Mouse (Mus musculus) left cerebral cortex, adult 18-20 months (tissue): Measurements from ENCODE around the gene Tent5c. TPM values are rescaled to one million over a fixed set of nuclear protein-coding genes. Genes with fewer than 3 reads are reported as not detected.
"Not testable (repeated sequence)": the region's sequence is repeated elsewhere in the genome, so short reads cannot be mapped to it uniquely, and the experiment has no call there.

Source experiments
- DNase-seq, 2 experiments: peaks; one replicate each; pipeline ENCODE4 v3.0.0; 2021 to 2022; ENCODE audit warnings: low spot score in 2 of 2, mixed read lengths in 1 of 2
- total RNA-seq, 2 experiments: library from RNA; stranded (reverse); gene quantifications; 2 replicates each; pipeline ENCODE4 v1.2.3; 2021

Tent5c gene
- total RNA-seq, 2 experiments from 2014 or later, result 2.3 to 3.2 TPM

DNA sequence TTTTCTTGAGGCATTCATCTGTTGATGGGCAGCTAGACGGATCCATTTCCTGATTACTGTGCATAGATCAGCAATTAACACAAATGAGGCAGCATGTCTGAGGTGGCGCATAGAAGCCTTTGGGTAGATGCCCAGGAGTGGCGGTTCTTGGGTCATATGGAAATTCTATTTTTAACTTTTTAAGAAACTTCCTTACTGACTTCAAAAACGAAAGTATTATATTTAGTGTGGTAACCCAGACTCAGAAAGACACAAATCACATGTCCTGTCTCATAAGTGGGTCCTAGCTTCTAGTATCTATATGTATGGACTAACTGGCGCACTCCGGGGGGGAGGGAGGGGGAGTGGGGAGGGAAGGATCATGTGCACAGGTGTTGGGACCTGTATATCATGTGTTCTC, 46.6 kb downstream of the Tent5c start:
- DNase-seq, result no peak

DNA sequence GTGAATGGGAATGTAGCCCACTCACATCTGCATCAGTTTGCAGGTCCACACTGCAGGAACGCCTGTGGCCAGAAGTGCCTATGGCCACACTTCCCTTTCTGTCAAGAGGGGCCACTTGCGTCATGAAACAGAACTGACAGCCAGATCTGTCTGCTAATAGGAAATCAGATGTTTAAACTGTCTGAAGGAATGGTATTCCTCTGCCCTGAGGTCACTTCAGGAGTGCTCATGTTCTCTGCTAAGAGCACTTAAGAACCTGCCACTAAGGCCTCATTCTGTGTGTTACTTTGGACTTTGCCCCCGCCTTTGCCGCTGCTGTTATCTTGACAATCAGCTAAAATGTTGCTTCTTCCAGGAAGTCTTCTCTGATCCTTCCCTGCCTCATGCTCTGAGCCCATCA, 48.4 kb downstream of the Tent5c start:
- DNase-seq, result no peak

DNA sequence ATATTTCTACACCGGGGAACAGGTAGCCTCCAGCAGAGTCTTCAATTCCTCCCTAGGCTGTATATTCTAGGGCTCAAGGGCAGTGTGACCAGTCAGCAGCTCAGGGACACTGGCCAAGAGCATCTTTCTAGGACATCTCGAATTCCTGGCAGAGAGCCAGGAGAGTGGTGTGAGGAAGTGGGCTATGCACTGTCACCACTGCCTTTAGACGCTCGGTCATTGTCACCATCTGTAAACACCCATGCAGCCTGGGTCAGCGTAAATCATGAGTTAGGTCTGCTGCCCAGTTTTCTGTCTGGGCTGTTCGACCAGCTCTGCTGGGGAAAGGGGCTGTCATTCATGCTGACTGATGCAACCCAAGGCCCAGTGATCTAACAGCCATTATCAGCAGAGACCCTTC, 49.1 kb downstream of the Tent5c start:
- DNase-seq, result no peak

DNA sequence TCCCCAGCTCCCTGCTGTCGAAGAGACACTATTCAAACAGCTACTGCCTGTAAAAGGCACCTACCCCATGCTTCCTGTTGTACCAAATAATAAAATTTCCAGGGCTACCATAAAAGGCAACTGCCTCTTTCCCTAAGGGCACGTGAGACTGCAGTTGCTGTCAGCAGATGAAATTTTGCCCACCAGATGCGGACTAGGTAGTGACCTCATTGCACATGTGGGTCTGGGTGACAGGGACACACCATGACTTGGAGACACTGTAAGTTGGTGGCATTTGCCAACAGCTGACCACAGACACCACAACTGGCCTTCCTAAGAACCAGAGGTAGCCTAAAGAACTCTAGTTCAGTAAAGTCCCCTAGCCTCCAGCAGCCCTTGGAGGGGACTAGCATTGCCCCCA, 50.0 kb downstream of the Tent5c start:
- no peak for DNase-seq

DNA sequence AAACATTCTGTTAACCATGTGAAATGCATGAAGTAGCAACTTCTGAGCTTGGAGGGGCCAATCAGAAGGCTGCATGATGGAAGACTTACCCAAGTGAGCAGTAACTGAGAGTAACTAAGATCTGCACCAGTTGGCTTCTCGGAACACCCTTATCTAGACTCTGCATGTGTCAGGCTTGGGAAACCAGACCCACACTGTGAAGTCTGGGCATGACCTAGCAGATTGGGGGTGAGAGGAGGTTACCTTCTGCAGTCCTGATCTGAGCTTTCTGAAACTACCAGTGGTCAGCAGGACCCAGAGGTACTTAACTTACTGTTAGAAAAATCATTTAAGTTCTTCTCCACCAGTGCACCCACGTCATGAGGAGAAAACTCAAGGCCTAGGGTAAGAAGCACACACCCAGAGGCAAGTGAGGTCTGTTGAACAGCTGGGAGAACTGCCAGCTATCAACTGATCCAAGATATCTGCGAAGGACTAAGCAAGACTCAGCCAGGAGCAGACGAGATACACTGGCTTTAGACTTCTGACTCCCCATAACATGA, 50.6 kb downstream of the Tent5c start:
- no peak for DNase-seq

DNA sequence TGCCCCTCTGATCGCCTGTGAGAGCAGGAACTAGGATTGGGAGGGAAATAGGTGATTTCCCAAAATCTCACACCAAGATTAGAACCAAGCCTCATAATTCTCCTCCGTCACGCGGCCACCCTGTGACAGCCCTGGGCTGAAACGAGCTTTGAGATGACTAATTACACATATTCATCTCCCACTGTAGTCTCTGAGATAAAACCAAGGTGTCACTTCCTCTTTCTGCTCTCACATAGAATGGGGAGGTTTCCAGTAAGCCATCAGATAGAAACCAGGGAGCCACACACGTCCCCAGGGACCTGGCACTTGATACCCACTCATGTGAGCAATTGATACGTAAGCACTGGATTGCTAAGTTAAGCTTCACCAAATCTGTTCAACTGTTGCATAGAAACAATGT, 52.4 kb downstream of the Tent5c start:
- DNase-seq, result no peak

DNA sequence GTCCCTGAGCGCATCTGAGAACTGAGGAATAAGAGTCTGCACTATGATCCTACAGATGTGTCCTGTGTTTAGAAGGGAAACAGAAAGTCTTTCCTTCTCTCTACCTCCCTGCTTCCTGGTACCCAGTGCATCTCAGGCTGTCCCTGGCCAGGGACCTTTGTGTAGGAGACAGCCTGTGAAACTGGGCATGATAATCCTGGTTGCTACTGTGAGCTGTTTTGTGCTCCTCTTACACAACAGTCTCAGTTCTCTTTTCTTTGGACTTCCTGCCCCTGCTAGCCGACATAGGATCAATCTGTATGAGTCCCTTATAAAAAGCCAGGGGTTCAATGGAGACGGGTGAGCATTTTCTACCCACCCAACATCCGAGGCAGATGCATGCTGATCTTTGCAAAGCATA, 57.4 kb downstream of the Tent5c start:
- DNase-seq, result no peak

DNA sequence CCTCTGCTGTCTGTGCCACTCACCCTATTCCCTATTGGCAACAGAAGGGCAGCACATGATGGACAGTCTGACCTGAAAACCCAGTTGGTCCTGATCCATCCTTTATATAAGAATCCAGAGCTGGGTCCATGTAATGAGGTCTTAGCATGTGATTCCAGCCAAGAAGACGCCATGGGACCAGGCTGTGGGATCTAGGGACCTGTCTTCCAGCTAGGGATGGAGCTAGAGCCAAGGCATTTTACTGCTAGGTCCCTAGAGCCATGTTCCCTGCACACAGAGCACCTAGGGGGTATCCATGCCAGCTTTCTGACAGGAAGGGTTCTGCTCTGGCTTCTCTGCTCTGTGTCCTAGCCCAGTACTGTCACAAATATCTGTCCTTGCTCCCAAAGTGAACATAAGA, 58.4 kb downstream of the Tent5c start:
- DNase-seq, result no peak

DNA sequence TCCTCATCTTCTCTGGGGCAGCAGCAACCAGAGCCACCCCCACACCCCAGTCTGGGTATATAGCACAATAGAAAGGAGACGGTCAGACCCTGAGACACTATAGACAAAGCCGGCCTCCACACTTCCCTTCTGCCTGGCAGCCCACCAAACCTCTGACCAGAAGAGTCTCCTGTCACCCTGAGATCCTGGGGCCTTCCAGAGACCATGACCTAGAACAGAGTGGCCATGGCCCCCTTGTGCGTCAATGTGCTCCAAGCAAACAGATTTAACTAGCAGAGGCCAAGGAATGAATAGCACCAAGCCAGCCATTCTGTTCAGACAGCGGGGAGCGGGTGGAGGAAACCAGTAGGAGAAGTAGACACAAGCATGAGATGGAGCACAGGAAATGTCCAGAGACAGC, 59.0 kb downstream of the Tent5c start:
- no peak for DNase-seq

DNA sequence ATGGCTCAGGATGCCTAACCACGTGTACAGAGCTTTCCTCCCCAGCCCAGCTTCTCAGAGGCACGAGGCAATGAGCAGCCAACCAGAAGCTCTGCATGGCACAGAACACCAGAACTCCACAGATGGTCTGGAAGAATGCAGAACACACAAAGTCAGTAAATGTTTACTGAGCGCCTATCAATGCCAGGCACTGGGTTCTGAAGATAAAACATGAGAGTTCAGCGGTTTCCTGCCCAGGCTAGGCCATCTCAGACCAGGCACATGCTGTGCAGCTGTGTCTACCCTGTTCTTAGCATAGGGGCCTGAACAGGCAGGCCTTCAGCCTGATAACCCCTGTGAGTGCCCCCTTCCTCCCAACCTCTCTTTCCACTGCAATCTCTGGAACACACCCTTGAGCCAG, 59.5 kb downstream of the Tent5c start:
- DNase-seq, result no peak

DNA sequence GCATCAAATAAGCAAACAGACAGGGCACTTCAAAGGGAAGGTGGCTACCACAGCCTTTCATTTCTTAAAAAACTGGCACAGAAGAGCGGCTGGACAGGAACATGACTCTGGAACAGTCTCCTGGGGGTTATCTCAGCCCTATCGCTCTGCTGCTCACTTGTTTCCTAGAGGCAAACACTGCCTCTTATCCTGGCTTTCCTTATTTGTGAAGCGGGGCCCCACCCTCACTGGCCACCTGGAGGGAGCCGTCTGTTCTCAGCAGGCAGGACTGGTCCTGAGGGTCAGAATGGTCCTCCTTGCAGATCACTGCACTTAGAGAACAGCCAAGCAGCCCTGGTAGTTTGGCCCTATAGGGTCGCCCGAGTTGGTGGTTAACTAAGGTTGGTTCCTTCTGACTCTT, 61.6 kb downstream of the Tent5c start:
- DNase-seq, result no peak

DNA sequence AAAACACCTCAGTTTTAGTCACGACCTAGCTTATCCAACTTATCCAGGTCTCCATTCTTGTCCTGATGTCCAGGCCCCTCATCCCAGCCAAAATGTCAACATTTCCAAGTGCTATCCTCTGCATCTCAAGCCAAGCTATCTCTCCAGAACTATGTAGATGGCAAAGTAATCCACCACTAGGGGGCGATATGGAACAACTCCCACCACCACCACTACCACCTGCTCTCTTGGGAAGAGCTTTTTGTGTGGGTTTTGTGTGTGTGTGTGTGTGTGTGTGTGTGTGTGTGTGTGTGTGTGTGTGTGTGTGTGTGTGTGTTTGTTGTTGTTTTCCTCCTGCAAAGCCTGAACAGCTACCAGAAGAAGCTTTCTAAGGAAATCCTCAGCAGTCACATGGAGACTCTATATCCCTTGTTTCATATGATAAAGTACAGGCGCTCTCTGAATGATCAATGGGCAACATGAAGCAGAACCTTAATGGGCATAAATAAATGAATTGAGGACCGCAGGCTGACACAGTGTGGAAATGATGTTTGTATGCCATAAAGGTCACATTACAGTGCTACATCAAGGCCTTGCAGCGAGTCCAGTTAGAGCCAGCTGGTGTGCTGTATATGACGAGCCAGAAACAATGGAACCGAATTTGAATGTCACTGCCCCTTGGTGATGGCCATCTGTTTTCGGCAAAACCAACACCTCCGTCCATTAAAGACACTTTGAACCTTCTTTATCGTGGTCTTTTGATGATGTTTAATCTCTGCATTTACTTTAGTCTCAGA, 66.5 kb downstream of the Tent5c start:
- DNase-seq, result peak in 1 of 2 experiments; percentile 47

DNA sequence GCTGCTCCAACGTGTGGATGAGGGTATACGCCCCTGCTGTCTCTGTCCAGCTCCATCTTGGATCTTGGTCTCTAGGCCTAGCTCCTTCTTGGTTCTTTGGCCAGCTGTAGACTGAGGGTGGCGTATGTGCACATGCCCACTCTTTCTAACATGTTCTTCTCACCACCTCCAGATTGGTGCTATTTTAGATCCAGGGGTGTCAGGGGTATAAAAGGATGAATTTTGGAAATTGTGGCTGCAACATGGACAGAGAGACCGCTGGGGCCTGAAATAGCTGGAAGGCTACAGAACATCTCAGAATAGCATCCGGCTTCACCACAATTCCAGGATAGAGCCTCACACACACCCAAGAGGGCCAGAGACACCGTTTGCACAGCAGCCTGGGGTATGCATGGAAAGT, 67.8 kb downstream of the Tent5c start:
- DNase-seq, result peak; percentile 44 to 63

DNA sequence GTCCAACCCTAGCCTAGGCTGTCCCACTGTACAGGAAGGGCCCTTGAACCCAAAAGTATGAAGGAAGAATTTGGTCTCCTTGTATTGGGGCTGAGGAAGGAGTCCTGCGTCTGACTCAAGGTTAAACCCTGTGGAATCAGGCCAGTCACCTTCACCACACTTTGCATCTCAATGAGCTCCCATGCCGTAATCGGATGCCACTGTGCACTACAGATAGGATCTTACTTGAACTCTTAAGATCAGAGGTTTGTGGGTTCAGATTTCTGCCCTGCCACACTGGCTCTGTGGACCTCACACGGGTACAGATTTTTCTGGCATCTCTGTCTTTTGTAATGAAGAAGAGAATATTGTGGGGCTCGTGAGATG, 68.5 kb downstream of the Tent5c start:
- DNase-seq, result no peak

DNA sequence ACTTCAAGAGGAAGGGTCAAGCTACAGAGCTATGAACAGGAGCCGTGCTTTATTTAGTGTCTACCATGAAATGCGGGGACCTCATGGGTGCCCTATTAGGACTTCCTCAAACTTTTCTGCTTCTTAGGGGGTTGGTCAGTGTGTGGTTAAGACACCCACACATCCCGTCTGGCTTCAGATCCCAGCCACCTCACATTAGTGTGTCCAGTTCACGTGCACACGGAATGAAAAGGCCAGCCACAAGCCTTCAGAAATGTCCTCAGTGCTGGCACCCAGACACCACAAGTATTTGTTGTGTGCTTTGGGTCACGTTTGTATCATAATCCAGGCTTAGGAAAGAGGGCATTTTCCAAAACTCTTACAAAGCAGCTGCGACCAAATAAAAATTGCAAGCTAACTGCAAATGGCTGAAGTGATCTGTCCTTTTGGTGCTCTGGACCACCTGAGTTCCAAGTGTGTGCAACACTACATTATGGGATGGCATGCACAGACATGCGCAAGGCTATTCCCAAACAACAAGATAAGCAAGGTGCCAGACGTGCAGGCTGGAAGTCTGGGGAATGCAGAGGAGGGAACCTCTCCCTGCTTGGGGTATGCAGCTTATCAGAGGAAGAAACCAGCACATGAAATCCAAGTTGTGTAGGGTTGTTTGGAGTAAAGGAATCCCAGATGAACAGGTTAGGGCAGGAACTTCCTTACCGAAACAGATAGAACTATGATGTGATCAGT, 69.0 kb downstream of the Tent5c start:
- DNase-seq, result no peak

DNA sequence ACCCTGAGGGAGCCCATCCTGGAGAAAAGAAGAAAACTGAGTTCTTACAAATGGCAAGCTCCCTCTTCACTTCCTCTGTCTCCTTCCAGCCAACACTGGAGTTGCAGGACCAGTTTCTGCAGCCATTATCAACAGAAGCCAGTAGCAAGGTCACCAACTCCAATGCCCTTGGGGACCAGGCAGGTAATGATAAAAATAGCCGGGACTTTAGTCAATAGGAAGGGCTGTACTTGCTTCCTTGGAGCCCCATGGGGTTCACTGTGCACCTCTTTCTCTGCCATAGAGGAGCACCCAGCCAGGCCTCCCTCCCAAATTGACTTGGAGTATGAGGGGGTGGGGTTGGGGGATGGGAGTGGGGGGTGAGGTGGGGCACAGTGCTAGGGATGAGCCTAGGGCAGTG, 70.7 kb downstream of the Tent5c start:
- DNase-seq, result no peak

DNA sequence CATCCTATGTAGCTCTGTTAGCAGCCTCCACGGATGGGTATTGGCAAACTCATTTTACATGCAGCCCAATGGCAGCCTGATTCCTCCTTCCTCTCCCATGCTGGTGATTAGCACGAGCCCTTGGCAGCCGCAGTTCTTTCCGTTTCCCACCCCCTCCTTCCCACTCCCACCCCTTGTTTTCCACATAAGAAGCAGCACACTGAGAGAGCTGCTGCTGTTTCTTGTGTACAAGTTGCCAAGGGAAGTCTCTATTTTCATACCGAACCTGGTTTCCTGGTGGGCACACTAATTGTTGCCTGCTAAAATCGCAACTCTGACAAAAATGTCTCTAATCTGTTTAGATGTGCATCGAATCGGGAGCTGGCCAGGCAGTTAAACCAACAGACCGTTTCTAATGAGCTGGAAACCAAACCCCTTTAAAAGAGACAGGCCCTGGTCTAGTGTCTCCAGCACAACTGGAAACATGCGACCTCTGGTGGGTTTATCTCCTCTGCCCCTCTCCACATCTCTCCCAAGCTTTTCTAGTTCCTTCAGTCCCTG, 71.3 kb downstream of the Tent5c start:
- peak; percentile 31 to 32 for DNase-seq

DNA sequence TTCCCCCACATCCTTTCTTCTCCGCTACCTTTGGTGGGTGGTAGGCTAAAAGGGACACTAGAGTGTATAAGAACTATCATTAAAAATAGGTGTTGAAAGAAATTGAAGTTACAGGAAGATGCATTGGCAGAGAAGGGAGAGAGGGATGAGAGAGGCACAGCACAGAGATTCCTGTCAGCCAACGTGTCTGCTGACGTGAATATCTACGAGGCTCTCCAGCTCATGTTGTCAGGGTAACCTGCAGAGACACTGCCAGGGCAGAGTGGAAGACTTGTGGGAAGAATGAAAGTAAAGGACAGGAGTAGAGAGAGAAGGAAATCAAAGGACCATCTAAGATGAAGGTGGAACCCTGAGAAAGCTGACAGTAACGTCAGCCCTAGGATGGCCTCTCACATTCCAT, 73.5 kb downstream of the Tent5c start:
- no peak for DNase-seq

DNA sequence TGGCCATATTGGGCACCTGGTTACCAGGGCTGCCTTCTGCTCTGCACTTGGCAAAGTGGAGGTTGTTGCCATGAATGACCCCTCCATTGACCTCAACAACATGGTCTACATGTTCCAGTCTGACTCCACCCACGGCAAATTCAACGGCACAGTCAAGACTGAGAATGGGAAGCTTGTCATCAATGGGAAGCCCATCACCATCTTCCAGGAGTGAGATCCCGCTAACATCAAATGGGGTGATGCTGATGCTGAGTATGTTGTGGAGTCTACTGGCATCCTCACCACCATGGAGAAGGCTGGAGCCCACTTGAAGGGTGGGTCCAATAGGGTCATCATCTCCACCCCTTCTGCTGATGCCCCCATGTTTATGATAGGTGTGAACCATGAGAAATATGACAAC, 75.5 kb downstream of the Tent5c start:
- DNase-seq, result not testable (repeated sequence)

DNA sequence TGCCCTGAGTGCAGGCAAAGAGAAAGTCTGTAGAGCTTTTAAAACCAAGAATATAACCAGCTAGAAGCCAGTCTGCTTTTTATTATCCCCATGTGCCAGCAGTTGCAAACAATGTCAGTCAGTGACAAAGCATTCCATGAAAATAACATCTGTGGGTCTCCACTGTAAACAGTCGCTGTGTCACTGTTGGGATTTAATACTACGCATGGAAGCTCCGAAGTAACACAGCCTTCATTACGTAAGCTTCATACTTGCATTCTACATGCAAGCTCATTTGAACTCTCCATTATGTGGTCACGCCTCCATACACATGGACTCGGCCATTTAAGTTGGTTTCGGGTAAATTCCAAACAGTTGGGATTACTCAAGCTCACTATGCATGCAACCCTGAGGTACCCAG, 77.2 kb downstream of the Tent5c start:
- DNase-seq, result no peak

DNA sequence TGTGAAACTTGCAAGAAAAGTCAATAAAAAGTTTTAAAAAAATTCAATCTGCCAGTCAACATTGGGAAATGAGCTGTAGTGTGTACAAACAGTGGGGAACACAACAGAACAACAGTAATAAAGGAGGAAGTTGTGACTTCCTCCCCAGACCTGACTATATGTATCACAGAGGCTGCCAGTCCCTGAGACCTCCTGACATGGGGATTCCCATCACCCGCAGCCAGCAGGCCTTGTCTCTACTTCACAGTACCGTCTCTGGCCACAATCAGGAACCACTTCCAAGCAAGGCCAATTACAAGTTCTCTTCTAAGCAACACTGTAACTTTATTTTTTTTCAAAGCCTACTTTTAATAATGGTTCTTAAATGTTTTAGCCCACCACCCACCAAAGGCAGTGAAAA, 79.8 kb downstream of the Tent5c start:
- no peak for DNase-seq

DNA sequence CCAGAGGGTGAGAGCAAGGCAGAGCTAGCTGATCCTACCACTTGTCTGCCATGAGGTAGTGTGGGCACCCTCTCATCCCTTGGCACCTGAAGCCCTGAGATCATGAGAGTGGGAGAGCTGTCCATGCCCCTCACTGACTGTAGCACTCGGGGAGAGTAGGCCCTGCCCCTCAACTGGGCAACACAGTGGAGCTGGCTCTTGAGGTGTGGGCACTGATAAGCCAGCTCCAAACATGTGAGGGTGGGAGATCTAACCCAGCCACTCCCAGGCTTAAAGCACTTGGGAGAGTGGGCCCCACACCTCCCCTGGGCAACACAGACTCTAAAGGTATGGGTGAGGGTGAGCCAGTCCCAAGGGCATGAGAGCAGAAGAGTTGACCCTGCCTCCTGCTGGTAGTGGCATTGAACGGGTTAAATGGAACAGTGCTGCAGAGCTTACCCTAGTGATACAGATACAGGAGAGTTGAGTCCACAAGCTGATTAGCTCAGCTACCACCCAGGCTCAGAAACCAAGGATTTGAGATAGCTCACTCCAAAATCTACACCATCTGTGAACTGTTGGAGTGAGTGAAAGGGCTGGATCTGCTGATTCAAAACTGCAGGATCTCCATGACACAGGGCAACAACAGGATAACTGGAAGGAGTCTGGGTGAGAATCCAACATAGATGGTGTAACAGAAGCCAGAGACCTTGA, 80.6 kb downstream of the Tent5c start:
- DNase-seq, result no peak
